Mouse (Mus musculus): ENCODE results near the gene Msi2.

Gene Msi2

DNA sequence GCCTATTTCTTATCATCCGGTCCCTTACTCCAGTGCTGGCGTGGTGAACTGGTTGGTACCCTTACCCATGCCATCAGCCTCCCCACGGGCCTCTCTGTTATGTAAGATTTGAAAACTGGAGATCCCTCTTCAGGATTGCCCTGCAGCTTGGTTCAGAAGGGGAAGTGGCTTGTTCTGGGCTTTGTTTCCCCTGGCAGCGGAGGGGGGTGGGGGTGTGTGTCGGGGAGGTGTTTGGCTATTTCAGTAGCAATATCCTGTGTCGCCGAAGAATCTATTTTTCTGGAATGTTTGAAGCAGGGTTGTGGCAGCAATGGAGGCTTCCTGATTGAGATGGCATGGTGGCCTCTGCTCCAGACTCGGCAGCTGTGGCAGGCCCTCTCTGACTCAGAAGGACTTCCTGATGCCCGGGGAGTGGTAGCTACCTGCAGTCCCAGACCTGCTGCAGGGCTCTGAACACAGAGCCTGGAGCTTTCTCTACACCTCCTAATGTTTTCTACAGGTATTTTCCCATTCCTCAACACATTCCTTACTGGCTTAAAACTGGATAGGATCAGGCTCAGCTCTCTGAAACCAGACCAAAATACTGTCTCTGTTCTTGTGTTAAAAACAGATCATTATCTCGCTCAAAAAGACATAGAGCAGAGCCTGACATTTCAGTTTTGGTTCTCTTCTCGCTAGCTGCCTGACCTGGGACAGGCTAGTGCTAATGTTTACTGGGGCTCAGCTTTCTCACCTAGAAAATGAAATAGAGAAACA, 104.4 kb downstream of the Msi2 start:
- no peak for DNase-seq (ENCODE audit: low spot score)

GRCm38 (mm10) chr11:88613008-88613407, 105.3 kb downstream of the Msi2 start:
- no peak for DNase-seq (ENCODE audit: low spot score)

DNA sequence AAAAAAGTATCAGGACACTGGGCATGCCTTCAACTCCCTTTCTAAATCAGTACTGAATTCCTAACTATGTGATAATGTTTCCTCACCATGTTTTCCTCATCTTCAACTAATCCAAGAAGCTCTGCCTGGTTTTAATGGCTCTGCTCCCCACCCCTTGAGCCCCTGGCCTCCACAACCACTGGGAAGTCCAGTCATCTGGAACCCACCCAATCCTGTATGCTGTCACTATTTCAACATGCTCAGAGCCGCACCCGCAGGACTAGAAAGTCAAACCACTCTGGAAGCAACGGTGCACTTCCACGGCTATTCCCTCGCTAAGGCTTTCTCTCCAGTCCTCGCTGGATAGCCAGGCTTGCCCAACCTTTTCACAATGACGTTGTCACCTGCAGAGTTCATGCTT, 106.2 kb downstream of the Msi2 start:
- DNase-seq (ENCODE audit: low spot score), result no peak

- no peak for DNase-seq (ENCODE audit: low spot score)
These were observed 107.5 kb downstream of the Msi2 start for GRCm38 (mm10) chr11:88610809-88611208.

DNA sequence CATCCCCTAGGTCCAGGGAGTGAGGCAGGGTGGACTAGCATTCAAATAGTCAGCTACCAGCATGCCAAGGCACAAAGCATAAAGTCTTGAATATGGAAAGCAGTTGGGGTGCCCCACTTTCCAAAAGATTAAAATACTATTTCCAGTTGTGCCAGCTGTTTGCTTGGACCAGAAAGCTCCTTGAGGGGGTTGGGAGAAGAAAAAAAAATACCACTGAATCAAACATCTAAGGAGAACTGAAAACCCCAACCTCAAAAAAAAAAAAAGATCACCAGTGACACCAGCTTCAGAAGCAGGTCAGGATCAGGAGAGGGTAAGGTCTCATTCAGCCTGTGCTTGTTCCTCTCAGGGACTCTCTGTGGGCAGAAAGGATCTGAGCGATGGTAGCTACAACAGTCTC, 108.2 kb downstream of the Msi2 start:
- DNase-seq (ENCODE audit: low spot score), result no peak

GRCm38 (mm10) chr11:88608584-88608983, 109.7 kb downstream of the Msi2 start:
- no peak for DNase-seq (ENCODE audit: low spot score)

GRCm38 (mm10) chr11:88607725-88608383, 110.5 kb downstream of the Msi2 start:
- DNase-seq (ENCODE audit: low spot score), result no peak

DNA sequence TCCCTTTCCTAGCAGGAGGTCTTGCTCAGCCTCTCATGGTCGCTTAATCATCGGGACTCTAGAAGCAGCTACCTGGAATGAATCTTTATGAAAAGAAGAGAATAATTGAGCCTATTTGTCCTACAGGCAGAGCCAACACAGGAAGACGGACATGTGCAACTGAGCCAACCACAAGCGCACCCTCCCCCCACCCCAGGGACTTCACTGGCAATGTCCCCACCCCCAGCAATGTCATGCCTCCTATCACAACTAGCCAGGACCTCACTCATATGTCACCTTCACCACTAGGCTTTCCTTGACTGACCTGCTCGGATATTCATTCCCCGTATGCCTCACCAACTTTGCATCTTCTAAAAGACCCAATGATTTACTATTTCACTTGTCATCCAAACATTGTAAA, 112.5 kb downstream of the Msi2 start:
- no peak for DNase-seq (ENCODE audit: low spot score)

- no peak for DNase-seq (ENCODE audit: low spot score)
These were observed 113.2 kb downstream of the Msi2 start for GRCm38 (mm10) chr11:88605098-88605525.

DNA sequence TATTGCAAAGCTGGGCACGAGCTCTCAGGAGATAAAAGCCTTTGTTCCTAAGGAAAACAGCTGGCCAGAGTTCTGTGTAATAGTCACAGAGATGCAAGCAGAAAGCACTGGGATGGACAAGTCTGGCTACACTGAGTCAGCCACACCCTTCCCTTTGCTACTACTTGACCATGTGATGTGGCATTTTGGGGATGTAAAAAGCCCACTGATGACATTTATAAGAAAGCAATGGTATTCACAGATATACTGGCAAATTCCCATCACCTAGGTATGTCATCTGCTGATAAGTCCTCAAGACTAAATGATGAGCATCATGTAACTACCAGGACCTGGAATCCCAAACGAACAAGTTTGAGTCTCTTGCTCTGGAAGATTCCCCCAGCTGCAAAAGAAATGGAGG, 113.7 kb downstream of the Msi2 start:
- DNase-seq (ENCODE audit: low spot score), result no peak

DNA sequence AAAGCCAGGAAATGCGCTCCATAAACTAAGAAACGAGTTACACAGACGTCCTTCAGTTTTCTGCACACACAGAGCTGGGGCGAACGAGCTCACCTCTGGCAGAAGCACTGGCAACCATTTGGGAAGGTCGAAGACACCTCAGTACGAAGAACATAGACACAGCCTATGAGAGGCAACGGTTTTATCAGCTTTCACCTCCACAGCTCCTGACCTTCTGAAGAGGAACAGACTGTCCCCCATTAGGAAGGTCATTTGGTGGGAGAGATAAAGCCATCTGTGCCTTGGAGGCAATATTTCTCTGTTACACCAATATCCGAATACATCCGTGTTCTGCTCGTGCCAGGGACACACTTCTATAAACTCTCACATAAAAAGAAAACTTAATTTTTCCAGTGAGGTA, 114.9 kb downstream of the Msi2 start:
- no peak for DNase-seq (ENCODE audit: low spot score)

DNA sequence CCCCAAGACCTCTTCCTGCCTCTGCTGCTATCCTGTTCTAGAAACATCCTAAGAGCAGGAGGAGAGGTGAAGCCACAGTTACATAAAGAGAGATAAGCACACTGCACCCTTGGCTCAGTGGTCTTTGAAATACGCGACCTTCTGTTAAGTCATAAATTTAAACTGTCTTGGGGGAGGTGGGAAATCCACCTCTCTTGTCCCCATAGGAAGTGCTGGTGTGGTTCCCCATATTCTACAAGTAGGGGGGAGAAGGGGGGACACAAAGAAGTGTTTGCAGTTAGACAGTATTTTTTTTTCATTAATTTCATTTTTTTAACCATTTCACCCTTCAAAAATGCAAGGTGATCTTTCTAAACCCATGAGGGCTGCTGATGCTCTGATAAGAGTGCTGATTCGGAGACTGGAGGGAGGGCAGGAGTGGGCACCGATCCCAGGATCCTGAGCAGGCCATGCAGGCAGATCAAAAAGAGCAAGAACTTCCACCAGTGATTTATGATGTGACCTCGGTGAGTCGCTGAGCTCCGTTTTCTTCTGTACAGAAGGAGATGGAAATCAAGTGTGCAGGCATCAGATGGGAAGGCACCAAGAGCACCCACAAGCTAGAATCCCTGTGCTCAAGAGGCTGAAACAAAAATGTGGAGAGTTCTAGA, 115.7 kb downstream of the Msi2 start:
- DNase-seq (ENCODE audit: low spot score), result no peak

DNA sequence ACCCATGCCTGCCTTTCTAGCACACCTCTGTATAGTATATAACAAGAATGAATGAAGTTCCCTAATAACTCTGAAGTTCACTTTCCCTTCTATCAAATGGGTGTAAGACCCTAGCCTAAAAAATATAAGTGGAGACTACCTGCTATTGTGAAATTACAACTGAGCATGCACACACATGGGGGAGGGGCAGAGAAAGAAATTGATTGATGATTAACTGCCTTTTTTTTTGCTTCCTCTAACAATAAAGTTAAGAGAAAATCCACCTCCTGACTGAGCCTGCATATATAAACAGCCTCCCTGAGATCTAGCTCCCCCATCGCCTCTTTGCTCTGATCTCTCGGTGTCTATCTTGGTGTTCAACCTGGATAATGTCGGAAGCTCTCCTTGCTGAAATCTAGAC, 118.1 kb downstream of the Msi2 start:
- no peak for DNase-seq (ENCODE audit: low spot score)

- DNase-seq (ENCODE audit: low spot score), result no peak
These were observed 118.8 kb downstream of the Msi2 start for GRCm38 (mm10) chr11:88599332-88600130.

GRCm38 (mm10) chr11:88598848-88599175, 119.5 kb downstream of the Msi2 start:
- no peak for DNase-seq (ENCODE audit: low spot score)

- no peak for DNase-seq (ENCODE audit: low spot score)
These were observed 120.0 kb downstream of the Msi2 start for GRCm38 (mm10) chr11:88598150-88598847.

DNA sequence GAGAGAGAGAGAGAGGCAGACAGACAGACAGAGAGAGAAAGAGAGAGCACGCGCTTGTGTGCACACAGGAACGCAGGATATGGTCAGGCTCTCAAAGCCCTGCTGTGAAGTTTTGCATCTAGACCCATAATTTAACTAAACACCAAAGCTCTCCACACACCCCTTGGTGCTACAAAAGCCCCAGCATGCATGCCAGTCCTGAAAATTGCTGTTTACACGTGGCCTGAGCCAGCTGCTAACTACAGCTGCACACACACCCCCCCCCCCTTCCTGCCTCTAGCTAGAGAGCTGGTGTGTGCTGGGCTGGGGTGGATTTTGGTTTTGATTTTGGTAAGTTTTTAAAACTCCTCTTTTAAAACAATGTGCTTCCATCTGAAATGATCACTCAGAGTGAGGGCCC, 122.7 kb downstream of the Msi2 start:
- DNase-seq (ENCODE audit: low spot score), result no peak

DNA sequence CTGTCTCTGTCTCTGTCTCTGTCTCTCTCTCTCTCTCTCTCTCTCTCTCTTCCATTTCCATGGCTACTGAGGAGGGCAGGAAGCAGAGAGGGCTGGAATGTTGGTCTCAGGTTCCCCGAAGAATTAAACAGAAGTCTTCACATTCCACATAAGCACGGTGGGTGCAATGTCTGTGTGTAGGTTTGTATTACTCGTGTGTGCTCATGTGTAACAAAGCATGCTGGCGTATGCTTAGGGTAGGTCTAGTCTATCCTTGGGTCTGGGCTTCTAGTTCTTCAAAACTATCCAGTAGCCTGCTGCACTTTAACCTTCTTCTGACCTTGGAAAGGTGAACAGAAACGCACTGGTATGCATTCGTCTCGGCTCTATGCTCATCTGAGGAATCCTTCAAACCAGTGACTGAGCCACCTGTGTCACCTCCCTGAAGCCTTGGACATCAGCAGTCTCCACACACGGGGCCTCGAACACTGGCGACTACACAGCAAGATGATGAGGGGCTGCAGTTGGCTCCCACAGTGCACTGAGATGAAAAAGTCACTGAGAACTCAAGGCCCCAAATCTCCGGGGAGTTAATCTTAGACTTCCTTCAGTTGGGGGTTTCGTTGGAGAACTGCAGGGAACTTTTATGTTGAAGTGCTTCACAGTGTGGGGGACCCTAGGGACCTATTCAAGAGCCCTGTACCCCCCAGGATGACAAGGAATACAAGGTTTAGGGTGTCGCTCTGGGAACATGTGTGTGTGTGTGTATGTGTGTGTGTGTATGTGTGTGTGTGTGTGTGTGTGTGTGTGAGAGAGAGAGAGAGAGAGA, 123.3 kb downstream of the Msi2 start:
- DNase-seq (ENCODE audit: low spot score), result no peak

GRCm38 (mm10) chr11:88594010-88594409, 124.3 kb downstream of the Msi2 start:
- DNase-seq (ENCODE audit: low spot score), result no peak

DNA sequence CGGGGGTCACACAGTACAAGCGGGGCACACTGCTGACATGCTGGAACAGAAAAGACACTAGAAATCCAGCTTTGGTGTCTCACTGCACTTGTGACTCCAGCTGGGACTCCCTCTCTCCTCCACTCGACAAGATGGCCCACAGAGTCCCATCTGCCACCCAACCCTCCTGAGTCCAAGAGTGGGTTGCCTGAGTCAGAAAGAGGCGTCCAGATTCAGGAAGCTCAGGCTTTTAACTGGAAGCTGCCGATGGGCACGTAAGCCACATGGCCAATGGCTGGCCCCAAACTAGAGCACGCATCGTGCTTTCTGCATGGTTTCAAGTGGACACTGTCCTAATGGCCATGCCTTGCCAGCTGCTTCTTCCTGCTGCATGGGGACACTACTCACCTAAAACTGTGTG, 126.2 kb downstream of the Msi2 start:
- DNase-seq (ENCODE audit: low spot score), result no peak

DNA sequence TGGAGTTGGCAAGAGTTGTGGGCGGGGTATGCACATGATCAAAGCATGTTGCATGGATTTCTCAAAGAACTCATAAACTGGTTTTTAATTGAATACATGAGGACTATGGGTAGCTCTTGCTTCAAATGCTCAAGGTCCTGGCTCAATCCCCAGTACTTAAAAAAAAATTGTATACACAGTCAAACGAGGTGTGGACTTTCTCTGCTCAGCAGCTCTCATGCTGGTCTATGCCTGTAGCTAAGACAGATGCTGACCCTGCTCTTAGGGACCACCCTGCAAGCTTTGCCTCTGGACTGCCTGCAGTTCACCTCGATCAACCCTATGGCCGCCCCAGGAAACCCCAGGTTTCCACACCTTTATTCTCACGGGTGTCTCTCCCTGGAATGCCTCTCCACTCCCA, 127.7 kb downstream of the Msi2 start:
- DNase-seq (ENCODE audit: low spot score), result no peak

Data from left cerebral cortex, adult 11 months (tissue).